Mouse (Mus musculus) forebrain, postnatal 0 days (tissue): Measurements from ENCODE around the gene Napepld. TPM values are rescaled to one million over a fixed set of nuclear protein-coding genes. Genes with fewer than 3 reads are reported as not detected.

Source experiments
- ATAC-seq: fragments of 200-750 bp; cut with Nextera tagmentation; 2 replicates; pipeline ENCODE4 v1.8.0; 2017; ENCODE audit warnings: mild to moderate bottlenecking, moderate library complexity
- DNase-seq: peaks from one replicate; pipeline ENCODE4 v3.0.0-alpha.2; 2015
- H3K27ac ChIP-seq: fragments of 300-500 bp; sonication (generic); 2 replicates; pipeline ENCODE4 v1.5.1; 2014; ENCODE audit warnings: low read depth, mild to moderate bottlenecking, antibody characterized with exemption, low read length, moderate library complexity, mixed read lengths
- H3K27me3 ChIP-seq: fragments of 300-500 bp; sonication (generic); 2 replicates; pipeline ENCODE4 v1.6.1; 2014; ENCODE audit warnings: mild to moderate bottlenecking, low read length, mixed read lengths; ENCODE audit not compliant: insufficient read depth
- H3K36me3 ChIP-seq: fragments of 300-500 bp; sonication (generic); 2 replicates; pipeline ENCODE4 v1.6.1; 2014; ENCODE audit warnings: mild to moderate bottlenecking, moderate library complexity; ENCODE audit not compliant: insufficient read depth
- H3K4me1 ChIP-seq: fragments of 300-500 bp; sonication (generic); 2 replicates; pipeline ENCODE4 v1.6.1; 2014; ENCODE audit warnings: antibody characterized with exemption; ENCODE audit not compliant: insufficient read depth
- H3K4me2 ChIP-seq: fragments of 300-500 bp; sonication (generic); 2 replicates; pipeline ENCODE4 v1.6.1; 2014; ENCODE audit warnings: low read depth, mild to moderate bottlenecking, moderate library complexity
- H3K4me3 ChIP-seq: fragments of 300-500 bp; sonication (generic); 2 replicates; pipeline ENCODE4 v1.5.1; 2014; ENCODE audit warnings: low read depth, low read length, mixed read lengths
- H3K9ac ChIP-seq: fragments of 300-500 bp; sonication (generic); 2 replicates; pipeline ENCODE4 v1.6.1; 2014; ENCODE audit warnings: mild to moderate bottlenecking
- H3K9me3 ChIP-seq: fragments of 300-500 bp; sonication (generic); 2 replicates; pipeline ENCODE4 v1.6.1; 2016; ENCODE audit warnings: low read length
- CTCF ChIP-seq: sonication (generic); IDR thresholded peaks from 2 replicates; pipeline ENCODE4 v1.5.1; 2016; ENCODE audit warnings: antibody characterized with exemption, control low read depth, low read depth
- WGBS: fragments of 180-500 bp; shearing (Covaris S2); extraction: QIAGEN DNeasy Blood & Tissue Kit; methylation state at CpG from one replicate; pipeline ENCODE4 v1.1.7; 2014; 5-methylcytosine and 5-hydroxymethylcytosine counted together
- polyA plus RNA-seq: library from polyadenylated mRNA; unstranded; fragments of >200 nt; fragmentation: Nextera tagmentation; extraction: Ambion mirVana; gene quantifications from 2 replicates; pipeline ENCODE4 v1.2.1, GENCODE M21; 2015
- total RNA-seq: library from RNA; depleted of rRNA; stranded (reverse); fragments of >200 nt; gene quantifications from 2 replicates; pipeline ENCODE4 v1.2.3, GENCODE M21; 2014; rRNA removed

The Napepld gene
- total RNA-seq (2.7 and 3.7 TPM in 2 replicates), polyA plus RNA-seq (1.1 TPM in 2 replicates)

- under 1% methylated on average over 57 of the region's 59 CpGs for WGBS
Measured at GRCm38 (mm10) chr5:21701351-21702008, at the start of gene Napepld. TSS of gene Napepld (minus strand) at chr5:21701396.

GRCm38 (mm10) chr5:21745966-21746365 lies 44.8 kb upstream of the Napepld start:
- H3K27me3 ChIP-seq = no peaks in the 10 kb centered on the region
- H3K27ac ChIP-seq = no peak overlapping the region
- no peak overlapping the region for H3K4me3 ChIP-seq
- ATAC-seq (no peak), DNase-seq (no peak)
- H3K4me2 ChIP-seq = no peak overlapping the region
- no peaks in the 10 kb centered on the region for H3K9me3 ChIP-seq
- no peak overlapping the region for H3K9ac ChIP-seq
- no peaks in the 10 kb centered on the region for H3K4me1 ChIP-seq
- H3K36me3 ChIP-seq = peaks cover 82% of the 10 kb centered on the region
- TF ChIP-seq CTCF = no peak
- WGBS = 91% methylated on average over 6 of the region's 8 CpGs

More at GRCm38 (mm10) chr5:21701351-21702008, at the start of gene Napepld:
- H3K4me2 ChIP-seq = peak within 1 kb of the TSS; percentile 71
- H3K27ac ChIP-seq = peak within 1 kb of the TSS; percentile 98
- no peak for TF ChIP-seq CTCF
- no peaks in the 10 kb centered on the region for H3K4me1 ChIP-seq
- no peaks in the 10 kb centered on the region for H3K9me3 ChIP-seq
- peak; percentile 99 for ATAC-seq
- peak; percentile 98 for DNase-seq
- no peaks in the 10 kb centered on the region for H3K27me3 ChIP-seq
- peak within 1 kb of the TSS; percentile 87 for H3K9ac ChIP-seq
- H3K36me3 ChIP-seq = no peaks in the 10 kb centered on the region
- peak within 1 kb of the TSS; percentile 66 for H3K4me3 ChIP-seq

GRCm38 (mm10) chr5:21744651-21745050 lies 43.5 kb upstream of the Napepld start:
- H3K9ac ChIP-seq = no peak overlapping the region
- no peak overlapping the region for H3K4me3 ChIP-seq
- H3K36me3 ChIP-seq = peaks cover 90% of the 10 kb centered on the region
- no peak for DNase-seq
- no peak overlapping the region for H3K4me2 ChIP-seq
- H3K4me1 ChIP-seq = no peaks in the 10 kb centered on the region
- no peak overlapping the region for H3K27ac ChIP-seq
- no peaks in the 10 kb centered on the region for H3K9me3 ChIP-seq
- no peak for TF ChIP-seq CTCF
- no peak for ATAC-seq
- no peaks in the 10 kb centered on the region for H3K27me3 ChIP-seq

GRCm38 (mm10) chr5:21743606-21744005 lies 42.4 kb upstream of the Napepld start:
- ATAC-seq = no peak
- no peaks in the 10 kb centered on the region for H3K4me1 ChIP-seq
- H3K4me3 ChIP-seq = no peak overlapping the region
- H3K27me3 ChIP-seq = no peaks in the 10 kb centered on the region
- DNase-seq = no peak
- no peak for TF ChIP-seq CTCF
- 97% methylated on average over 10 of the region's 10 CpGs for WGBS
- H3K4me2 ChIP-seq = no peak overlapping the region
- peaks cover 87% of the 10 kb centered on the region for H3K36me3 ChIP-seq
- H3K27ac ChIP-seq = no peak overlapping the region
- no peaks in the 10 kb centered on the region for H3K9me3 ChIP-seq
- H3K9ac ChIP-seq = no peak overlapping the region

- Histone ChIP-seq H3K36me3 (peaks cover 54% of the 10 kb centered on the region), H3K27me3 (no peaks in the 10 kb centered on the region), H3K9ac (no peak overlapping the region), H3K4me1 (peaks cover 10% of the 10 kb centered on the region; the same call in 1 of the 2 replicates), H3K27ac (no peak overlapping the region), H3K9me3 (no peaks in the 10 kb centered on the region), H3K4me2 (no peak overlapping the region), H3K4me3 (no peak overlapping the region)
- DNase-seq (no peak), ATAC-seq (no peak)
- TF ChIP-seq CTCF = no peak
- 94% methylated on average over 13 of the region's 13 CpGs for WGBS
Measured at GRCm38 (mm10) chr5:21739881-21740280, 38.7 kb upstream of the Napepld start.

- H3K27me3 ChIP-seq = no peaks in the 10 kb centered on the region
- TF ChIP-seq CTCF = no peak
- peaks cover 10% of the 10 kb centered on the region; the same call in 1 of the 2 replicates for H3K4me1 ChIP-seq
- H3K36me3 ChIP-seq = peaks cover 47% of the 10 kb centered on the region
- DNase-seq = no peak
- 91% methylated on average over 11 of the region's 11 CpGs for WGBS
- H3K27ac ChIP-seq = no peak overlapping the region
- H3K9ac ChIP-seq = no peak overlapping the region
- ATAC-seq = no peak
- no peaks in the 10 kb centered on the region for H3K9me3 ChIP-seq
- no peak overlapping the region for H3K4me2 ChIP-seq
- no peak overlapping the region for H3K4me3 ChIP-seq
Measured at GRCm38 (mm10) chr5:21739120-21739519, 37.9 kb upstream of the Napepld start.

- Histone ChIP-seq H3K9ac (peak overlapping the region; percentile 64), H3K4me2 (peak overlapping the region; percentile 77), H3K27ac (peak overlapping the region; percentile 69; the same call in 1 of the 2 replicates), H3K36me3 (peaks cover 33% of the 10 kb centered on the region), H3K4me3 (peak overlapping the region; percentile 66), H3K27me3 (no peaks in the 10 kb centered on the region), H3K9me3 (no peaks in the 10 kb centered on the region), H3K4me1 (peaks cover 17% of the 10 kb centered on the region; the same call in 1 of the 2 replicates)
- no peak for ATAC-seq
- TF ChIP-seq CTCF = no peak
- WGBS = 29% methylated on average over 10 of the region's 10 CpGs
- DNase-seq = no peak
Measured at GRCm38 (mm10) chr5:21737620-21738019, 36.4 kb upstream of the Napepld start.
